Mouse (Mus musculus) kidney, postnatal 0 days (tissue): Measurements from ENCODE around the gene Tvp23b. TPM values are rescaled to one million over a fixed set of nuclear protein-coding genes. Genes with fewer than 3 reads are reported as not detected.

Experiments
- ATAC-seq: fragments of 200-750 bp; cut with Nextera tagmentation; replicated peaks from 2 replicates; pipeline ENCODE4 v1.8.0; 2017; ENCODE audit warnings: low read depth, moderate number of reproducible peaks, moderate TSS enrichment, moderate library complexity; ENCODE audit not compliant: low FRiP score
- DNase-seq: peaks from one replicate; pipeline ENCODE4 v3.0.0-alpha.2; 2016; ENCODE audit warnings: low spot score
- H3K27ac ChIP-seq: fragments of 300-500 bp; sonication (generic); 2 replicates; pipeline ENCODE4 v1.5.1; 2014; ENCODE audit warnings: mild to moderate bottlenecking
- H3K27me3 ChIP-seq: fragments of 300-500 bp; sonication (generic); 2 replicates; pipeline ENCODE4 v1.6.1; 2014; ENCODE audit warnings: low read length, mixed read lengths; ENCODE audit not compliant: insufficient read depth
- H3K36me3 ChIP-seq: fragments of 300-500 bp; sonication (generic); 2 replicates; pipeline ENCODE4 v1.6.1; 2014; ENCODE audit warnings: low read length, mixed read lengths; ENCODE audit not compliant: insufficient read depth
- H3K4me1 ChIP-seq: fragments of 300-500 bp; sonication (generic); replicated peaks from 2 replicates; pipeline ENCODE4 v1.6.1; 2014; ENCODE audit warnings: antibody characterized with exemption, low read length, mixed read lengths; ENCODE audit not compliant: insufficient read depth
- H3K4me2 ChIP-seq: fragments of 300-500 bp; sonication (generic); 2 replicates; pipeline ENCODE4 v1.6.1; 2014; ENCODE audit warnings: mild to moderate bottlenecking, low read length, moderate library complexity, mixed read lengths
- H3K4me3 ChIP-seq: fragments of 300-500 bp; sonication (generic); replicated peaks from 2 replicates; pipeline ENCODE4 v1.5.1; 2014; ENCODE audit warnings: low read depth, low read length
- H3K9ac ChIP-seq: fragments of 300-500 bp; sonication (generic); 2 replicates; pipeline ENCODE4 v1.6.1; 2014; ENCODE audit warnings: low read depth, low read length
- H3K9me3 ChIP-seq: fragments of 300-500 bp; sonication (generic); replicated peaks from 2 replicates; pipeline ENCODE4 v1.6.1; 2016; ENCODE audit warnings: low read length, inconsistent platforms, mixed read lengths
- CTCF ChIP-seq: IDR thresholded peaks from 2 replicates; pipeline ENCODE4 v1.5.1; 2016; ENCODE audit warnings: antibody characterized with exemption, low read depth, mild to moderate bottlenecking, moderate library complexity
- WGBS: fragments of 180-500 bp; shearing (Covaris S2); extraction: QIAGEN DNeasy Blood & Tissue Kit; methylation state at CpG from one replicate; pipeline ENCODE4 v1.1.7; 2014; 5-methylcytosine and 5-hydroxymethylcytosine counted together
- polyA plus RNA-seq: library from polyadenylated mRNA; unstranded; fragments of >200 nt; fragmentation: Nextera tagmentation; extraction: Ambion mirVana; gene quantifications from 2 replicates; pipeline ENCODE4 v1.2.1, GENCODE M21; 2015

Tvp23b gene
- polyA plus RNA-seq, 1 experiment from 2014 or later: 83.7 TPM

DNA sequence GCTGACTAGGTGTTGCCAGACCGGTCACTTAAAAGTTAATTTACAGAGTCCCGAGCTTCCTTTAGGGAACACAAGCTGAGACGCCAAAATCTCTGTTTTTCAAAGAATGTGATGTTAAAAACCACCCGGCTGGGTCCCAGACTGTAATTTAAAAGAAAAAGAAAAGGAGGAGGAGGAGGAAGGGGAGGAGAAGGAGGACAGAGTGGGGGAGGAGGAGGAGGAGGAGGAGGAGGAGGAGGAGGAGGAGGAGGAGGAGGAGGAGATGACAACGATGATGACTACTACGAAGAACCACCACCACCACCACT, 41.4 kb downstream of the Tvp23b start:
- DNase-seq: peak; percentile 64
- Histone ChIP-seq H3K4me2 (peak overlapping the region; percentile 42; the same call in 1 of the 2 replicates), H3K4me3 (no peak overlapping the region), H3K9me3 (no peaks in the 10 kb centered on the region), H3K9ac (no peak overlapping the region), H3K27me3 (no peaks in the 10 kb centered on the region), H3K4me1 (no peaks in the 10 kb centered on the region), H3K27ac (peak overlapping the region; percentile 51; the same call in 1 of the 2 replicates), H3K36me3 (no peaks in the 10 kb centered on the region)
- ATAC-seq: no peak
- no peak for TF ChIP-seq CTCF
- WGBS: 6% methylated on average over 6 of the region's 6 CpGs

DNA sequence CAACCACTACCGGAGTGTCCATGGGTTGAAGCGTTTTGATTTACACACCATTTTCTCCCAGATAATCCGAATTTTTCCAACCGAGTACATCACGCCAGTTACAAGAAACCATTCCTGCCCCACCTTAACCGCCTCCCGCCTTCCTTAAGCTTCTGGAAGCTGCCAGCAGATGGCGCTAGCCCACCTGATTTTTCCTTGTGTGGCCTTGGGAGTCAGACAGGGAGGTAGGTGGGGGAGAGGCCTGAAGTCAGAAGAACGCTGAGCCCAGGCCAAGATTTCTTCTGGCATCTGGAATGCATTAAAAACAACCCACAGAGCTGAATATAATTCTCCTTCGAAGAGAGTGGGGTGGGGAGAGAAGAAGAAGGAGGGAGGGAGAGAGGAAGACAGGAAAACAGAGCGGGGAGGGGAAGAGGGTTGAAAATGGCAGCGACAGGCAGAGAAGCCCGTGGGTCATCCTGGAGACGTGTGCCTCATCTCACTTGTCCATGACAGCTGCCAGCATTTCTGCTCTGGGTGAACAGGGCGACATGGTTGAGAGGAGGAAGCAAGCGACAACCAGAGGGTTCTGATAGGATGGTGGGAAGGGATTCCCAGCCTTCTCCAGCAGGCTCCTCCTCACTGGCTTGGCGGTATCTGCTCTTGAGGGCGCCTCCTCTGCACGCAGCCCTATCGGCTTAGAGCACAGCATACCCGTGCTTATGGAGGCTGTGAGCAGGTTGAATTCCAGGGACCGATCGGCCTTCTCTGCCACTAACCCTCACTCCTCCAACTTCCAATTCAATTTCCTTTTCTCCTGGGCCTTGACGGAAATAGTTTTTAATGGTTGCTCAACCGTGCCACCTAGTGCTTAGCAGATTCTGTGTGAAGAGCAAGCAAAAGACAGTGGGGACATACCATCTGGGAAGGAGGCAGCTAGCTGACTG, 42.1 kb downstream of the Tvp23b start:
- H3K4me2 ChIP-seq: peak overlapping the region; percentile 42
- no peaks in the 10 kb centered on the region for H3K4me1 ChIP-seq
- TF ChIP-seq CTCF: peak; percentile 98
- WGBS: 20% methylated on average over 25 of the region's 25 CpGs
- no peak overlapping the region for H3K4me3 ChIP-seq
- H3K27me3 ChIP-seq: no peaks in the 10 kb centered on the region
- peak overlapping the region; percentile 82 for H3K27ac ChIP-seq
- H3K9ac ChIP-seq: peak overlapping the region; percentile 9; the same call in 1 of the 2 replicates
- DNase-seq: peak; percentile 97
- H3K36me3 ChIP-seq: no peaks in the 10 kb centered on the region
- H3K9me3 ChIP-seq: no peaks in the 10 kb centered on the region
- ATAC-seq: peak; percentile 76

DNA sequence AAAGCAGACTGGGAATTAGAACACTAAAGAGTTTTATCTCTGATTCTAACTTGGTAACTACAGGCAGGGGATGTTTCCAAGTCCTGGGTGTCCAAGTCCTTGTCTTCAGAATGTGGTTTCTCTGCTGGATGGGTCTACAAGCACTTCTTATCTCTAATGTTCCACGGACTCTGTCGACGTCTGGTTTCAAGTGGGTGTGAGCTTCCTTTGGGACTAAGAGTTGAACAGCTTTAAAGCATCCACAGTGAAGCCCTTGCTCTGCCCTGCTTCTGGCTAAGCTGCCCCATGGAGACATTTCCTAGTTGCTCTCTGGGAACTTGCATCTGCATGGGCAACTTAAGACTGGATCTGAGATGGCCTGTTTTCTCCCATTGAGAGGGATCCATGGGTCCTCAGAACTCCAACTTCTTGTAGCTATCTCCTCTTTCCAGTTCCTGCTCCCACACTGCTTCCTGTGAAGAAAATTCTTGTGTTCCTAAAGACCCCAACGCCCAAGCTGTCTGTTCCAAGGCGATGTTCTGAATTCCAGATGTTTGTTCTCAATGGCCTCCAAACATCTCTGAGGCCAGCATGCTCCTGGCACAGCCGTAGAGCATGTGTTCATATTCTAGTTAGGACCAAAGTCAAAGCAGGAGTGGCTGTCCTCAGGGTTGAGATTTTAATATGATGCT, 45.0 kb downstream of the Tvp23b start:
- H3K4me1 ChIP-seq: no peaks in the 10 kb centered on the region
- TF ChIP-seq CTCF: no peak
- H3K36me3 ChIP-seq: no peaks in the 10 kb centered on the region
- H3K4me3 ChIP-seq: no peak overlapping the region
- 65% methylated on average over 6 of the region's 6 CpGs for WGBS
- H3K9me3 ChIP-seq: no peaks in the 10 kb centered on the region
- no peak overlapping the region for H3K4me2 ChIP-seq
- H3K27me3 ChIP-seq: no peaks in the 10 kb centered on the region
- H3K27ac ChIP-seq: peak overlapping the region; percentile 31; the same call in 1 of the 2 replicates
- no peak for ATAC-seq
- peak; percentile 44 for DNase-seq
- no peak overlapping the region for H3K9ac ChIP-seq

DNA sequence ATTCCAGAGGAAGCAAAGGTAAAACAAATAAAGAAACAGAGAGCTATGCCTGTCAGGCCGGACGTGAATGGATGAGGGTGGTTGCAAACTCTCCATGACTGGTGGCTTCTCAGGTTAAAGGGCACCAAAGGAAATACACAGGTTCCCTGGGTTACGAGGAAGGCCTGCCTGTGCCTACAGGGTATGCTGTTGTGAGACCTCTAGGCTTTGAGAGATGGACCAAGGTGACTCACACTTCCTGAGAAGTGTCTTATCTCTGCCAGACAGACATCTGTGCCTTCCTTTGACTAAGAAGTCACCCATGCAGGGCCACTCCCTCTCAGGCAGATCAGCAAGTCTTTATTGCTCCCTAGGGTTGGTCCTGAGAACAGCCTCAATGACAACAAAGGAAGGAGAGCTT, 50.5 kb downstream of the Tvp23b start:
- no peaks in the 10 kb centered on the region for H3K36me3 ChIP-seq
- no peak overlapping the region for H3K9ac ChIP-seq
- WGBS: 18% methylated on average over 3 of the region's 3 CpGs
- H3K4me3 ChIP-seq: no peak overlapping the region
- no peak overlapping the region for H3K27ac ChIP-seq
- H3K27me3 ChIP-seq: no peaks in the 10 kb centered on the region
- peak; percentile 69 for DNase-seq
- no peak for TF ChIP-seq CTCF
- ATAC-seq: no peak
- H3K4me2 ChIP-seq: no peak overlapping the region
- no peaks in the 10 kb centered on the region for H3K4me1 ChIP-seq
- H3K9me3 ChIP-seq: no peaks in the 10 kb centered on the region

DNA sequence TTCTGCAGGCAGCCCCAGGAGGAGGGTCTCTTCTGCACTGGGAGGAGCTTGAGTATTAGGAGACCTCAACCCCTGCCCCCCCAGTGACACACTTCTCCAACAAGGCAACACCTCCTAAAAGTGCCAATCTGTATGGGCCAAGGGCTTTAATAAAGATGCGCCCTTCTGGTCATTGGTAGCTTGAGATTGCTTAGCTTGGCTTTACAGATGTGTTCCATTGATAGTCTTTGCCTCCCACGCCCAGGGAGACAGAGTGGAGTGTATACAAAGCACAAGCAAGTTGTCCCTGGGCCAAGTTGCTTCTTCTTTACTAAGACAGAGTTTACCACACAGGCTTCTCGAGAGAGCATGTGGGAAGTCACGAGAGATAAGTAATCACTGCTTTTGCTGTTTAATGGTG, 51.3 kb downstream of the Tvp23b start:
- ATAC-seq (no peak), DNase-seq (no peak)
- Histone ChIP-seq H3K4me1 (no peaks in the 10 kb centered on the region), H3K4me2 (no peak overlapping the region), H3K36me3 (no peaks in the 10 kb centered on the region), H3K27ac (no peak overlapping the region), H3K4me3 (no peak overlapping the region), H3K9ac (no peak overlapping the region), H3K27me3 (no peaks in the 10 kb centered on the region), H3K9me3 (no peaks in the 10 kb centered on the region)
- no peak for TF ChIP-seq CTCF
- WGBS: 82% methylated on average over 4 of the region's 4 CpGs

DNA sequence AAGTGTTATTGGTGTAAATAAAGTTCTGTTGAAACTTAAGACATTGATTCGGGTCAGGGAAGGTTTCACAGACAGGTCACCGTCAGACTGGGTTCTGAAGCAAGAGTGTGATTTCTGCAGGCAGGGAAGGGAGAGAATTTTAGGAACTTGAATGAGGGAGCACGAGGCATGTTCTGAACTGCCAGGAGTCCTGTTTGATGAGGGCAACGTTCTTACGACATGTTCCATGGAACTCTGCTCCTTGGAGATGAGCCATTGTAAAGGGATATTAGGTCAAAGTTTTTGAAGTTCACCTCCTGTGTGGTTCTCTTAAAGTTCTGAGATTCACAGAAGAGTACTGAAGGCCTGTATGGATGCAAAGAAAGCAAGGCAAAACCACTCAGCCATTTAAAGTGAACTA, 51.9 kb downstream of the Tvp23b start:
- H3K4me2 ChIP-seq: no peak overlapping the region
- no peaks in the 10 kb centered on the region for H3K27me3 ChIP-seq
- DNase-seq (no peak), ATAC-seq (no peak)
- no peaks in the 10 kb centered on the region for H3K36me3 ChIP-seq
- H3K27ac ChIP-seq: no peak overlapping the region
- no peak overlapping the region for H3K9ac ChIP-seq
- H3K4me3 ChIP-seq: no peak overlapping the region
- WGBS: 69% methylated on average over 5 of the region's 5 CpGs
- H3K9me3 ChIP-seq: no peaks in the 10 kb centered on the region
- H3K4me1 ChIP-seq: no peaks in the 10 kb centered on the region
- TF ChIP-seq CTCF: no peak
